Mouse (Mus musculus): ENCODE results near the gene Rs1.

- no peak for TF ChIP-seq CTCF (IDR thresholded peaks at IDR 0.05; ENCODE audit: borderline replicate concordance, control insufficient read depth, extremely low read depth, insufficient read depth, low read length, poor library complexity)
- TF ChIP-seq POLR2A (IDR thresholded peaks at IDR 0.05; ENCODE audit: control insufficient read depth, extremely low read depth, insufficient read depth, low read length, poor library complexity): no peak
Observed at GRCm38 (mm10) chrX:160767713-160768112, at the start of gene Rs1.

Measured in thymus, adult 2 months (tissue).